Mouse (Mus musculus): ENCODE measurements around the gene Fig4.

- TF ChIP-seq TAL1 (IDR thresholded peaks at IDR 0.05; ENCODE audit: low read length) (no peak), GATA1 (IDR thresholded peaks at IDR 0.05; ENCODE audit: low read length) (no peak)
Observed at GRCm38 (mm10) chr10:41280796-41281195, 22.3 kb downstream of the Fig4 start.

All from erythroblast, embryonic 14.5 days (primary cell).